Mouse (Mus musculus) cerebellum, adult 2 months (tissue): Measurements from ENCODE around the gene Sema3e.

ENCODE experiments used
- CTCF ChIP-seq: fragments of 200-500 bp; IDR thresholded peaks from 2 replicates; pipeline ENCODE4 v1.5.1; 2011; ENCODE audit warnings: low read depth, mild to moderate bottlenecking, control low read depth, low read length, moderate library complexity, borderline replicate concordance; ENCODE audit not compliant: insufficient read depth
- POLR2A ChIP-seq: fragments of 200-500 bp; IDR thresholded peaks from 2 replicates; pipeline ENCODE4 v1.6.1; 2011; ENCODE audit warnings: low read length, control low read depth, borderline replicate concordance; ENCODE audit not compliant: insufficient read depth

- TF ChIP-seq CTCF (no peak), POLR2A (no peak)
Observed at GRCm38 (mm10) chr5:14163280-14163679, 138.2 kb downstream of the Sema3e start.
